Mouse (Mus musculus) thymus, adult 2 months (tissue): Measurements from ENCODE around the gene Abhd16b.

Experiments
- CTCF ChIP-seq: fragments of 200-500 bp; IDR thresholded peaks from 2 replicates; pipeline ENCODE4 v1.5.1; 2012; ENCODE audit warnings: mild to moderate bottlenecking, control low read depth, low read length, moderate library complexity, borderline replicate concordance; ENCODE audit not compliant: control insufficient read depth, poor library complexity, insufficient read depth; ENCODE audit errors: extremely low read depth
- POLR2A ChIP-seq: fragments of 200-500 bp; IDR thresholded peaks from 2 replicates; pipeline ENCODE4 v1.6.1; 2012; ENCODE audit warnings: mild to moderate bottlenecking, low read length, control low read depth, moderate library complexity; ENCODE audit not compliant: control insufficient read depth, poor library complexity, insufficient read depth; ENCODE audit errors: extremely low read depth

- TF ChIP-seq CTCF (no peak), POLR2A (no peak)
Measured at GRCm38 (mm10) chr2:181492206-181492605, 800 bp upstream of the Abhd16b start.
